Mouse (Mus musculus): ENCODE measurements around the gene Sec22c. TPM values are rescaled to one million over a fixed set of nuclear protein-coding genes. Genes with fewer than 3 reads are reported as not detected.
A peak's percentile ranks its signal among the peaks of the same experiment; 100 is the strongest.

Sec22c gene
- total and polyA plus RNA-seq, 3 experiments, result 5.0 to 10.1 (median 5.4) TPM

- DNase-seq, result no peak
These were observed 58.3 kb downstream of the Sec22c start for GRCm38 (mm10) chr9:121647026-121647425.

GRCm38 (mm10) chr9:121644855-121645254, 60.4 kb downstream of the Sec22c start:
- DNase-seq, result no peak

GRCm38 (mm10) chr9:121642401-121643181, 62.7 kb downstream of the Sec22c start, which contains the start of gene Vipr1:
Vipr1 (plus strand) TSS chr9:121642716.
- peak; percentile 79 for DNase-seq

- peak; percentile 88 for DNase-seq
These were observed 63.3 kb downstream of the Sec22c start, which contains the start of gene Lyzl4 for GRCm38 (mm10) chr9:121642001-121642400. Lyzl4 (minus strand) TSS chr9:121642096.

GRCm38 (mm10) chr9:121641235-121641915, 63.9 kb downstream of the Sec22c start:
- no peak for DNase-seq

GRCm38 (mm10) chr9:121639790-121640189, 65.5 kb downstream of the Sec22c start:
- DNase-seq, result no peak

GRCm38 (mm10) chr9:121635835-121636576, 69.3 kb downstream of the Sec22c start:
- DNase-seq, result peak; percentile 17

- no peak for DNase-seq
These were observed 72.0 kb downstream of the Sec22c start for GRCm38 (mm10) chr9:121633306-121633705.

GRCm38 (mm10) chr9:121632891-121633290, 72.4 kb downstream of the Sec22c start:
- no peak for DNase-seq

- DNase-seq, result no peak
These were observed 73.3 kb downstream of the Sec22c start for GRCm38 (mm10) chr9:121631946-121632345.

- no peak for DNase-seq
These were observed 74.7 kb downstream of the Sec22c start for GRCm38 (mm10) chr9:121630627-121631026.

Other genes with a start within 250 kb of the Sec22c start
- 1 to 10 TPM in 1 of 2 experiments, not detected in 1; 1.2 TPM for gene Cck, start 209.8 kb downstream of the Sec22c start, total RNA-seq (2021)
- 1.3 and 4.0 TPM in 2 replicates for gene Cck, start 209.8 kb downstream of the Sec22c start, polyA plus RNA-seq (2012; rRNA removed)
- not detected for gene Lyzl4, start 63.4 kb downstream of the Sec22c start, total RNA-seq (2021)
- 0.10 and 0.11 TPM in 2 replicates for gene Lyzl4, start 63.4 kb downstream of the Sec22c start, polyA plus RNA-seq (2012; rRNA removed)
- 1 to 10 TPM in 1 of 2 experiments, under 1 TPM in 1; 0.81 to 1.3 TPM for gene Vipr1, start 62.8 kb downstream of the Sec22c start, total RNA-seq (2021)
- 0.51 and 0.61 TPM in 2 replicates for gene Vipr1, start 62.8 kb downstream of the Sec22c start, polyA plus RNA-seq (2012; rRNA removed)
- 10 to 100 TPM; 45.8 to 47.7 TPM for gene Ss18l2, start 4.8 kb upstream of the Sec22c start, total RNA-seq (2021)
- 18.6 and 20.3 TPM in 2 replicates for gene Ss18l2, start 4.8 kb upstream of the Sec22c start, polyA plus RNA-seq (2012; rRNA removed)
- gene Nktr, start 13.7 kb upstream of the Sec22c start, total RNA-seq (2021), result 10 to 100 TPM; 54.2 to 83.7 TPM
- gene Nktr, start 13.7 kb upstream of the Sec22c start, polyA plus RNA-seq (2012; rRNA removed), result 24.9 and 25.0 TPM in 2 replicates
- gene Zfp651, start 53.8 kb upstream of the Sec22c start, total RNA-seq (2021), result 10 to 100 TPM; 26.6 to 49.7 TPM
- 36.6 and 51.5 TPM in 2 replicates for gene Zfp651, start 53.8 kb upstream of the Sec22c start, polyA plus RNA-seq (2012; rRNA removed)
- gene Klhl40, start 72.1 kb upstream of the Sec22c start, total RNA-seq (2021), result not detected
- not detected in 2 replicates for gene Klhl40, start 72.1 kb upstream of the Sec22c start, polyA plus RNA-seq (2012; rRNA removed)
- gene Hhatl, start 87.0 kb upstream of the Sec22c start, total RNA-seq (2021), result not detected
- 0.13 and 0.17 TPM in 2 replicates for gene Hhatl, start 87.0 kb upstream of the Sec22c start, polyA plus RNA-seq (2012; rRNA removed)
- 1 to 10 TPM in 1 of 2 experiments, under 1 TPM in 1; 0.63 to 1.0 TPM for gene Ccdc13, start 134.0 kb upstream of the Sec22c start, total RNA-seq (2021)
- gene Ccdc13, start 134.0 kb upstream of the Sec22c start, polyA plus RNA-seq (2012; rRNA removed), result 0.26 and 1.2 TPM in 2 replicates
- 100 to 1,000 TPM in 1 of 2 experiments, 10 to 100 TPM in 1; 44.6 to 103 TPM for gene Higd1a, start 152.9 kb upstream of the Sec22c start, total RNA-seq (2021)
- gene Higd1a, start 152.9 kb upstream of the Sec22c start, polyA plus RNA-seq (2012; rRNA removed), result 15.4 and 20.8 TPM in 2 replicates
- gene Ackr2, start 192.9 kb upstream of the Sec22c start, total RNA-seq (2021), result 1 to 10 TPM; 1.2 to 1.4 TPM
- gene Ackr2, start 192.9 kb upstream of the Sec22c start, polyA plus RNA-seq (2012; rRNA removed), result 0.77 and 0.92 TPM in 2 replicates
- gene Cyp8b1, start 210.8 kb upstream of the Sec22c start, total RNA-seq (2021), result under 1 TPM; 0.48 to 0.84 TPM
- 0.32 and 1.00 TPM in 2 replicates for gene Cyp8b1, start 210.8 kb upstream of the Sec22c start, polyA plus RNA-seq (2012; rRNA removed)
- gene Fam198a, start 245.5 kb upstream of the Sec22c start, total RNA-seq (2021), result 1 to 10 TPM in 1 of 2 experiments, under 1 TPM in 1; 0.78 to 1.6 TPM
- 0.87 and 1.5 TPM in 2 replicates for gene Fam198a, start 245.5 kb upstream of the Sec22c start, polyA plus RNA-seq (2012; rRNA removed)

Measured in adrenal gland, adult 2 months (tissue).